Mouse (Mus musculus): ENCODE results near the gene 1700016C15Rik.

1700016C15Rik gene

GRCm38 (mm10) chr1:177717057-177717835 is 12.4 kb upstream of the 1700016C15Rik start:
- no peak for DNase-seq

GRCm38 (mm10) chr1:177718340-177719028 is 11.1 kb upstream of the 1700016C15Rik start:
- no peak for DNase-seq

GRCm38 (mm10) chr1:177719029-177719427 is 10.6 kb upstream of the 1700016C15Rik start:
- DNase-seq, result no peak

GRCm38 (mm10) chr1:177723786-177724185 is 5.8 kb upstream of the 1700016C15Rik start:
- no peak for DNase-seq

- no peak for DNase-seq
These were observed 2.7 kb upstream of the 1700016C15Rik start for GRCm38 (mm10) chr1:177726870-177727269.

- no peak for DNase-seq
These were observed 1.6 kb upstream of the 1700016C15Rik start for GRCm38 (mm10) chr1:177727883-177728525.

GRCm38 (mm10) chr1:177731973-177732372 is 2.4 kb downstream of the 1700016C15Rik start:
- no peak for DNase-seq

- DNase-seq, result no peak
These were observed 8.0 kb downstream of the 1700016C15Rik start for GRCm38 (mm10) chr1:177737505-177738105.

GRCm38 (mm10) chr1:177740707-177741106 is 11.1 kb downstream of the 1700016C15Rik start:
- DNase-seq, result no peak

- DNase-seq, result no peak
These were observed 12.5 kb downstream of the 1700016C15Rik start for GRCm38 (mm10) chr1:177742119-177742518.

- DNase-seq, result no peak
These were observed 15.1 kb downstream of the 1700016C15Rik start for GRCm38 (mm10) chr1:177744521-177745325.

- no peak for DNase-seq
These were observed 18.4 kb downstream of the 1700016C15Rik start for GRCm38 (mm10) chr1:177747869-177748540.

GRCm38 (mm10) chr1:177753496-177753895 is 23.9 kb downstream of the 1700016C15Rik start:
- DNase-seq, result no peak

GRCm38 (mm10) chr1:177757249-177757648 is 27.6 kb downstream of the 1700016C15Rik start:
- no peak for DNase-seq

- no peak for DNase-seq
These were observed 39.3 kb downstream of the 1700016C15Rik start for GRCm38 (mm10) chr1:177768931-177769330.

- DNase-seq, result no peak
These were observed 47.8 kb downstream of the 1700016C15Rik start for GRCm38 (mm10) chr1:177777397-177777796.

GRCm38 (mm10) chr1:177792835-177793234 is 63.2 kb downstream of the 1700016C15Rik start:
- no peak for DNase-seq

- peak in 1 of 2 experiments; percentile 10 for DNase-seq
These were observed 65.3 kb downstream of the 1700016C15Rik start for GRCm38 (mm10) chr1:177794866-177795265.

- no peak for DNase-seq
These were observed 66.0 kb downstream of the 1700016C15Rik start for GRCm38 (mm10) chr1:177795421-177796192.

GRCm38 (mm10) chr1:177796193-177796939 is 66.8 kb downstream of the 1700016C15Rik start, which contains the start of gene Adss:
Adss (minus strand) TSS chr1:177796511.
- DNase-seq, result peak; percentile 96 to 99
